Mouse (Mus musculus) layer of hippocampus, postnatal 14 days (tissue): ENCODE data around the gene Fam83d. TPM values are rescaled to one million over a fixed set of nuclear protein-coding genes. Genes with fewer than 3 reads are reported as not detected.

ENCODE experiments used
- DNase-seq, 2 experiments: peaks; one replicate each; pipeline ENCODE4 v3.0.0; 2021 to 2022; ENCODE audit warnings: low spot score in 2 of 2, mixed read lengths in 1 of 2
- total RNA-seq, 2 experiments: library from RNA; stranded (reverse); gene quantifications; 2 replicates each; pipeline ENCODE4 v1.2.3; 2021

The Fam83d gene
- total RNA-seq, 2 experiments from 2014 or later: 2.7 to 3.5 TPM

DNA sequence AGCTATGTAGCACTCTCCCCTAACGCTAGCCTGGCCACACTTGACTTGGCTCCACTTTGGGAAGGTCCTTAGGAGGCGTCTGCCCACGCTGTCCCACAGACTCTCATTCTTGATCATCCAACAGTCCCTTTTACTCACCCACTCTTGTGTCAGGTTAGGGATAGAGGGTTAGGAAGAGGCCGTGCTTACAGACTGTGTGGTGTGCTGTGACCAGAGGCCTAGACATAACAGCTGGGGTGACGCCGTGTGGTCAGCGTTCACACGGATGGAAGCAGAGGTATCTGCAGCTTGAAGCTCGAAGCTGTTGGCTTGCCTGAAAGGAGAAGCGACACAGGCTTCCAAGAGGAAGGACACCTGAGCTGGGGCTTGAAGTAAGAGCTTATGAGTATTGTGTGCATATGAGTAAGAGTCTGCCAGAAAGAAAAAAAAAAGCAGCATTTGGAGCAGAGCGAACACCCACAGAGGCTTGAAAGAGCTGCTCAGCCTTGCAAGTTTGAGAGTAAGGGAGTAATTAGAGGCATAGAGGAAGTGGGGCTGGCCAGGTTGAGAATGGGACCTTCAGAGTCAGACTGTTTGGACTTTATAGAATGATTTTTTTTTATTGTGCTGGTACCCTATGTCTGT, 24.3 kb upstream of the Fam83d start:
- DNase-seq: no peak

DNA sequence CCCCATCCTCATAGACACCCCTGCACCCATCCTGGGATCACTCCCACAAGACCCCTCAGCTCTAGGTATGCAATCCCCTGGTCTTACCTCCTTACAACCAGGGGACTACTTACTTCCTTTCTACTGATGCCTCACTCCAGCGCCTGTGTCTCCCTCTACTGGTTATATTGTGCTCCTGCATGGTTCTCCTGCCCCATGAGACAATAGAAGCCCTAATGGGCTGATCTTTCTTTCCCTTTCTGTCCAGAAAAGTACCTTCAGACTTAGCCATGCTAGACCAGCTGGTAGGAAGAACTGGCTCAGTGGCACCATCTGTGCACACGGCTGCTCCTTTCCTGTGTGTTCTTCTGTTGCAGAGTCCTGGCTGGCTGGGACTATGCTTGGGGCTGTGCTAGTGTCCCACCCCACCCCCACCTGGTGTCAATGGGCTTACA, 22.8 kb upstream of the Fam83d start:
- DNase-seq: peak; percentile 54 to 73

DNA sequence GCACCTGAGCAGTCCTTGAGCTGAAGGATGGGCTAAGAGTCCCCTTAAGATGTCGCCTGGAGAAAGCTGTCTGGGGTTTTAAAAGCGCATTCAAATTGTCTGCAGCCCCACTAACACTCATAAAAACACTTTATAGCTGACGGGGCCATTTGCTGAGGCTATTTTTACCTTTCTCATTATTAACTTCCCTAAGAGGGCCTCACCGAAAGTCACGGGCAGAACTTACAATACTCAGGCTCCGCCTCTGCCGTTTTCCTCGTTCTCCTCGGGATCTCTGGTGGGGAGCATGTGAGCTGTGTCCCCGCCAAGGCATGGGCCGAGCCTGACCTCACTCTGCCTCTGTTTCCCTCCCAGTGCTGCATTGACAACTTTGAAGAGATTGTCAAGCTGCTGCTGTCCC, 21.7 kb upstream of the Fam83d start:
- no peak for DNase-seq

DNA sequence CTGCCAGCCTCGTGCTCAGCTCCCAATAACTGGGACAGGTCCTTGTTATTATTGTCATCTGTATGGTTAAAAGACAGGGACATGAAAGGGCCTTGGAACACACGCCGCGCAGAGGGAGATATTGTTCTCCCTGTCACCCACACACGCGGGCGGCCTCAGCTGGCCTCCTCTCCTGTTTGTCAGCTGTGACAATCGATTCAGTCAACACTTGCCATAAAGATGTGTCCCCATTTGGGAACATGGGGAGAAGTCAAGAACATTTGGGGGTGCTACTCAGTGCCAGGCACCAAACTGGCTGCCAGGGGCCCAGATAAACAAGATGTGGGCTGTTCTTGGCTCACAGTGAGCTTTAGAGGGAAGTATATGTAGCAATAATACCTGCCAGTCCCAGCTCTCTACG, 18.5 kb upstream of the Fam83d start:
- DNase-seq: peak; percentile 41 to 80

DNA sequence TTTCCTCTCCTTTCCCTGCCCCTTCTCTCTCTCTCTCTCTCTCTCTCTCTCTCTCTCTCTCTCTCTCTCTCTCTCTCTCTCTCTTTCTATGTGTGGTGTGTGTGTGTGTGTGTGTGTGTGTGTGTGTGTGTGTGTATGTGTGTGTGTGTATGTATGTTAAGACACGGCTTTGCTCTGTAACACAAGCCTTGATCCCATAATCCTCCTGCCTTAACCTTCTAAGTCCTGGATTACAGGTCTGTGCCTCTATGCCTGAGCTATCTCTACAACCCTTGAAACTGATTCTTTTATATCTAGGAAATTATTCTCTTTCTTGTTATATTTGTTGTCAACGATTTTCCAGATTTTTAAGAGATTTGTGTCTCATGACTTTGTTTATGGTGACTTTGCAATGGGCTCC, 7.7 kb upstream of the Fam83d start:
- DNase-seq: no peak

DNA sequence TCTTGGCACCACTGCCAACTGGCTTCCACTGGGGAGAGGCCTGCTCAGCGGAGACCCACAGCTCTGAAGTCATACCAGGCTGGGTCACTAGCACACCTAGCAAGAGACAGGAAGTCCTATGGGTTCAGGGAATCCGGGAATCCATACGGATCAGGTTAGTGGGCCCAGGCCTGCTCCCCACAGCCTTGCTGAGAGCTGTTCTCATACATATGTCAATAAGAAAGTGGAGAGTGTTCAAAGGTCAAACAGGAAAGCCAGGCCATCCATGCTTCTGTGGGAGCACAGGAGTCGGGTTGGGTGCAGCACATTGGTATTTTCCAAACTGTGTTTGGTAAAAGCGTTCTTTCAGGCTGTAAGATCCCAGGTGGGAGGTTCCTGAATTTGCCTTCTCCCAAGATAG, 5.6 kb upstream of the Fam83d start:
- DNase-seq: no peak

DNA sequence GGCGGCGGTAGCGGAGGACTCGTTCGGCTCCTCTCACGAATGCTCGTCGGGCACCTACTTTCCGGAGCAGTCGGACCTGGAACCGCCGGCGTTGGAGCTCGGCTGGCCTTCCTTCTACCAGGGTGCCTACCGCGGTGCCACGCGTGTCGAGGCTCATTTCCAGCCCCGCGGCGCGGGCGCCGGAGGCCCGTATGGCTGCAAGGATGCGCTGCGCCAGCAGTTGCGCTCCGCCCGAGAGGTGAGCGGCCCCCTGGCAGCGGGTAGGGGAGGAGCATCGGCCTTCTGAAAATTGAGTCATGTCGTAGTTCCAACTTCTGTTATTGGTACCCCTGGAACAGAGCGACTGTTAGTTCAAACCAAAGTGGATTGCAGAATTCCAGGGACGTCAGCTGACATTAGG, 457 bp downstream of the Fam83d start:
- DNase-seq: no peak

DNA sequence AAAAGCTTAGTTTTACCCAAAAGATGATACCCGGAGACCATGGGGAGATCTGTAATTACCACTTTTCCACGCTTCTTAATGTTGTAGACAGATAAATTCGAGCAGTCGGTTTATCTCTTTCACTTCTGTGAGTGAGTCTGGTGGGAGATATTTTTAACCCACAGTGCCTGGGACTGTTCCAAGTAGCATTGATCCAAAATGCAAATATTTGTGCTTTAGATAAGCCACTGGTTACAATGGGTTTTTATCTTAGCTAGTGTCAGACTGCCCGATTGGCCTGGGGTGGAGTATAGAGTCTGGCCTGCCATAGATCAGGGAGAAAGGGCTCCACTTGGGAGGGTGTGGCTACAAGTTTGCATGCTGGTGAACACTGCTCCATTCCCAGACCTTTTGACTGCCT, 878 bp downstream of the Fam83d start:
- DNase-seq: no peak

DNA sequence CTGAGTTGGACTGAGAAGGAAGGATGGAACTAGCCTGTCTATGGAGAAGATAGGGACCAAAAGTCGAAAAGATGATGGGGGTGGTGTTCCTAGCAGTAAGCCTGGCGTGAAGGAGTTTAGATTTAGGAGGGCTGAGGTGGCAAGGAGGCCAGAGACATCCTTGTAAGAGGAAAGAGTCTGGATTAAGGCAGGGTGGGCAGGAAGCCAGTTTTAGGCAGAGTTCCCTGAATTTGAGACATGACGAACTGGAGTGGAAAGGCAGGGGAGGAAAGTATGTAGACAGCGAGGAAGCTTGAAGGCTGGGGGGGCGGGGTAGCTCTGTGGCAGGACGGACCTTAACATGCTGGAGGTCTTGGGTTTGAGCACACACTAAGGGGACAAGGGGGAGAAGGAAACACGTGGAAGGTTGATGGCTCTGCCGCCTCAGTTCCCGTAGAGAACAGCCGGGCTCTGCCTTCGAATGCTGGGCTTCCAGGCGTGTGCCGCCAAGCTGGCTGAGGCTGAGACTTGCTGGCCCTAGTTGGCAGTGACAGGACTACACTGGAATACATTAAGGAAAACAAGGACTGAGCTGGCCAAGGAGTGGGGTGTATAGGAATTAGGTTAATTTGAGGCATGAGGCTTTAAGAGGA, 2.3 kb downstream of the Fam83d start:
- DNase-seq: no peak

DNA sequence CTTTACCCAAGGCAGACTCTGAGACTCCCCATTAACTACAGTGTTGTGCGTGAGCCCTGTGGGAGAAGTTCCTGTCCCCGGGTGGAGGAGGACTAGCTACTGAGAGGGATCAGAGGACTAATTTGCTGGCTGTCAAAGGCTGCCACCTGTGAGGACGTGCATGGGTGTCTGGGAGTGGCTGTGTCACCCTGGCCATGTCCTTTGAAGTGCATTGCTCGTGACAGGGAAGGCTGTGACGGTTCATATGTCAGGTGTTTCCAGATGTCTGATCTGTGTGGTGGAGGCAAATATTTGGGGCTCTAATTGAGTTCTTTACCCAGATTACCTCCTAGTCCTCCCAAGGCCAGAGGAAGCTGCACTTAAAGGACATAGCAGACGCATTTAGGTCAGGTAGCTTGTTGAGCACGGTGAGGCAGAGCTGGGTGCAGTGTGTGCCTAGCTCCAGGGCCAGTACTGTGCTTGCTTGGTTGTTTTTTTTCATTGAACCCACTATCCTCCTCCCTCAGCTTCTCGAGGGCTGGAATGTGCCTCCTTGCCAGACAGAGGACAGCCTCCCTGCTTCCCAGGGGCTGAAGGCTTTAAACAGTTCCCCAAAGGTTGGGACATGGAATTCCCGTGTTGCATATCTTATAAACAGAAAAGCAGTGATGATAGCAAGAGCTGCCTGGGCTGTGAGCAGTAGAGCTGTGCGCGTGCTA, 3.3 kb downstream of the Fam83d start:
- no peak for DNase-seq

DNA sequence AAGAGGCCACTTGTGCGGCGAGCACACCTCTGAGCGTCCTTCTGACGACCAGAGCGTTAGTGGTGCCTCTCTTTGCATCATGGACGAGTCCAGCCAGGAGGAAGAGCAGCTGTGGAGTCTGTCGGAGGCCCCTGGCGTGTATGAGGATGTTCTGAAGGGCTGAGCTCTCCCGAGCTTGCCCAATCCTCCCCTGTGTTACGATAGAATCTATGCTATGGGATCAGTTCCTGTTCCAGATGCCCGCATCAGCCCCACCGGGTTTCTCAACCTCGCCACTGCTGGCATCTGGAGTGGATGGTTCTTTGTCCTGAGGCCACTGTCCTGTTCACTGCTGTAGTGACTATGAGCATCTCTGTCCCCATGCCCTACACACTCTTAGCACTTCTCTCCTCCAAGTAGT, 4.9 kb downstream of the Fam83d start:
- DNase-seq: no peak

DNA sequence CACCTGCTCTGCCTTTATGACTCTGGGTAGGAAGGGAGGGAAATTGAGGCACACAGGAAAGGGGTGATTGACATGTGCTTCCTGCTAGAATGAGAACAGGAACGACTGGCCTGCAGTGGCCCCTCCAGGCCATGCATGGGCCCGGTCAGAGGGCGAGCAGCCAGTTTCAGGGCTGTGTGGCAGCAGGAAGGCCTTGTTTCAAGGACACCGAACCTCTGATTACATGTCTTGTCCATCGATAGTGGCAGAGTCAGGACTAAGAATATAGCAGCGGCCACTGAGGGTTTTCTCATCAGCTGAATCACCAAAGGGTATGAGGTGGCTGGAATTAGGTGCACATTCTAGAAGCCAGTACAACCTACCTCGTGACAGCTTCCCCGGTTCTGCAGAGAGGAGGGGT, 7.0 kb downstream of the Fam83d start:
- DNase-seq: no peak

DNA sequence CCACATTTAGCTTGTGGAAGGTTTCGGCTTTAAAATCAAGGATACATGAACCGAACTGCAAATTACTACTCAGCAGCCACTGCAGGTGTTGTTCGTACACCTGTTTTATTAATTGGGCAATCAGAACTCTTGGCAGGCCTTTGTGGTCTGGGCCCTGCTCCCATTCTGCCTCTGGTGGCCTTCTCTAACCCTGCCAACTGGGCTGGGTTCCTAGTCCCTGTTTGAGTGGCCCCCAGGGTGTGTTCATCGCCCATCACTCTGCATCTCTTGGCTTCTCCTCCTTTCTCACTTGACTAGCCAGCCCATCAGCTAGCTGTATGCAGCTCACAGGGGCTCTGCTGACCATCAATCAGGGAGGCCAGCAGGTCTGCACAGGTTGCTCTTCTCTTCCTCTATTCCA, 8.8 kb downstream of the Fam83d start:
- DNase-seq: no peak

DNA sequence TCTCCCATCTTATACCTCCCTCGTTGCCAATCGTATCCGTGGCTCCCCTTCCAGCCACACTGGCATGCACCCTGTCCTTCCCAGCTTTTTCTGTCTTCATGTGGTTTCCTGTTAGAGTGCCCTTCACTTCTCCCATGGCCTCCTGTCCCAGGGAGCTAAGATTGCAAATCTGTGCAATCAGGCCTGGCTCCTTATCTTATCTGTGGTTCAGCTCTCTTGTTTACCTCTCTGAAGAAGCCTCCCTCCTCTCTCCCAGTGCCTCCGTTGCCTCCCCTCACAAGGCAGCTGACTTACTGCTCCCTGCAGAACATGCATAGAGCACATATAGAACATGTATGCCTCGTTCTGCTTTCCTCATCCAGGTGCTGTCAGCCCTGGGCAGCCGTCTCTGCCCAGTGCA, 9.6 kb downstream of the Fam83d start:
- DNase-seq: no peak

DNA sequence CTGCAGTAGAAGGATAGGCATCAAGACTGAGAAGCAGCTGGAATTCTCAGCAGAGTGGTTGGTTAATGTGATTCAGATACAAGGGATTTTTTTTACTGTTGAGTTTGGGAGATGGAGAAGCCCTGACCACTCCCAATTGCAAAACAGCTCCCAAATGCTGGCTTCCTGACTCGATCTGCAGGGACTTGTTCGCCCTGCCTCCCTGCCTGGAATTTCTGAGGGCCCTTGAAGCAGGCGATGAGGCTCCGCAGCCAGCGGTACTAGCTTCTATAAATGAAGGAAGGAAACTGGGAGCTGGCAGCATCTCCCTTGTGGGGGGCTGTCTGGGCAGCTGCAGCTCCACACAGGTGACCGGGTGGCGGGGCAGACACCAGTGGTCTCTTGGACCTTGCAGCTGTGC, 10.5 kb downstream of the Fam83d start:
- no peak for DNase-seq

DNA sequence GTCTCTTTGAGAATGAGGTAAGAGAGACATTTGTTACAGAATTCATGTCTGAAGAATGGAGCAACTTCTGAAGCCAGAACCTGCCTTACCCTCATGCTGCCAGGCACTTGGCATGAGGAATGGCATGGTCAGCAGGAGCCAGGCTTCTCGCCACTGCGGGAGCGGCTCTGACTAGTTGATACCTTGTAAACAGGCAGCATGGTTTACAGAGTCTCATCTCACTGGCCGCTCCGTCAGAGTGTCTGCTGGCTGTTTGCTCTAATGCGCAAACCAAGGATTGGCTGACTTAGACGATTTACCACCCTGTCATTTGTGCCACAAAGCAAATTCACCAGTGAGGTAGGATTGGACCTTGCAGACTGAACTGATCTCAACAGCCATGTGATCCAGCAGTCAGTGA, 13.2 kb downstream of the Fam83d start:
- DNase-seq: no peak

DNA sequence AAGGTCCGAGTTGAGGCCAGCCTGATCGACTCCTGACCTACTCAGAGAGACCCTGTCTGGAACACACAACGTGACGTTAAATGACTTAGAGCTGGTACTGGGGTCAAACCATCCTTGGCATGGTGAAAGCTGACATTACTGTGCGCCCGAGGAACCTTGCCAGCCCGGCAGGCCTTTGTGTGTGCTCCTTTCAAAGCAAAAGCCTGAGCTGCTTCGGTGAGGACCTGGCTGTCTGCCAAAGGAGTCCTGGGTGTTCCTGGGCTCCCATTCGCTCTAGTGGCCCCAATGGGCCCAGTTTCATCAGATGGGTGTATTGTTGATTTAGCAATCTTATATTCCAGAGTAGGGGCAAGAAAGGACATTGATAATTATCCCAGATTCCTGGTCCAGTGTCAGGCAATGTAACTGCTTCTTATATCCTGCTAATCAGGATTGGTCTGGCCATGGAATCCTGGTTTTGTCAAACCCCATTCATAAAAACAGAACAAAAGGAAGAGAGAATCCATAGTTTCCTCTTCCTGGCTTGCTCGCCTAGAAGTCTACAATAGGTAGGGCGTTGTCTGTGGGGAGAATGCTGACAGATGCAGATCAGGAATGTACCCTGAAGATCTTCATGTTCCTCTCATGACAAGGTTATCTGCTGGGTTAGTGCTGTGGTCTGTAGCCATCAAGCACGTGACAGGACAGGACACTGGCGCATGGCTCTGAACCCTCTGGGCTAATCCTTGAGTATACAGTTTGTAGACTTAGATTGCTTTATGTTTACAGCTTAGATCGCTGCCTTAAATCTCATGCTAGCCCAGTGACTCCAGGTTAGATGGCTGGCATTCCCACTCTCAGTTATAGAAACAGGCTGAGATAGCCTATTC, 19.3 kb downstream of the Fam83d start:
- no peak for DNase-seq

DNA sequence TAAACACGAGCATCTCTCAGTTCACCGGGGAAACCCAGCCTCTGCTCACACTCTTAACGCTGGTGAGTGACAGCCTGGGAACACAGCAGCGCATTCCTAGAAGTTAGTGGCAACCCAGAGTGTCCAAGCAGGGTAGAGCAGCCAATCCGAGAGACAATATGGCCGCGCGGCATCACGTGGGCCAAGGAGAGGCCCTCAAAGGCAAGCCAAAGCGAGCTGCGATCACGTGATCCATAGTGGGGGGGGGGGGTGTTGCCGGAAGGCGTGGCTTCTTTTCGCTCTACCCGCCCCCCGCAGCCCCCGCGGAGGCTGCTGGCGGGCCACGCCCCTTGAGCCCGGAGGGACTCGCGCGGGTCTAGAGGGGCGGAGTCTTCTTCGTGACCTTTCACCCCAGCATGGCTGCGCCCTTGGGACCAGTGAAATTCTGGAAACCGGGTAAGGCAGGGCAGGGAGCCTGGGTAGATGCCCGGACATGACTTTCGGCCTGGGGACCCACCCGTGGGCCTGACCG, 26.7 kb downstream of the Fam83d start, which contains the start of gene Dhx35:
Gene Dhx35, plus strand, starts transcription at position 314 of the 511 bp plus-strand sequence.
- DNase-seq: peak; percentile 90 to 96

DNA sequence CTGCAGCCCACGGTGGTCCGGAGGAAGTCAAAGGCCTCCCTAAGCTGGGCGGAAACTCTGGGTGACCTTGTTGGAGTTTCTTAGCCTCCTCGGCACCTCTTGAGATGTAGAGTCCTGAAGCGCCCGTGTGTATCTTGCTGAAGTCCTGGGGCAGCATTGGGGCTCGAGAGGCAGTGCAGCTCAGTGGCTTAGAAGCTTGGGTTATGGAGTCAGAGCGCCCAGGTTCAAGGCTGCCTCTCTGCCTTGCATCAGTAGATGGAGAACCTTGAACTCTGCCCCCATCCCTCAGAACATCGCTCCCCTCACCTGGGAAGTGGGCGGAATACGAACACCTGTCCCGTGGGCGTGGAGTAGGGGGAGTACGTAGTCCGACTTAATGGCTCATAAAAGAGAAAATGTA, 27.1 kb downstream of the Fam83d start:
- no peak for DNase-seq

DNA sequence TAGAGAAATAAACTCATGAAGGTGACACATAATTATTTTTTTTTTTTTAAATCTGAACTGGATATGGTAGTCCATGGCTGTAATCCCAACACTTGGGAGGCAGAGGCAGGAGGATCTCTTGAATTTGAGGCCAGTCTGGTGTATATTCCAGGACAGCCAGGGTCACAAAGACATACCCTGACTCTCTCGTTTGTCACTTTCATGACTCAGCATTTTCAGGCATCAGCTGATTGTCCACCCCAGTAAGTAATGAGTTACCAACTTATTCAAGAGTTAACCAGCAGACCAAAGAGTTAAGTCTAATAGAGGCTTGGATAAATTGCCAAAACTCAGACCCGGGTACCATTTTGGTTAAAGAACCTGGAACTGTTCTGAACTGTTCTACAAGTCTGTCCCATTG, 28.0 kb downstream of the Fam83d start:
- DNase-seq: no peak

DNA sequence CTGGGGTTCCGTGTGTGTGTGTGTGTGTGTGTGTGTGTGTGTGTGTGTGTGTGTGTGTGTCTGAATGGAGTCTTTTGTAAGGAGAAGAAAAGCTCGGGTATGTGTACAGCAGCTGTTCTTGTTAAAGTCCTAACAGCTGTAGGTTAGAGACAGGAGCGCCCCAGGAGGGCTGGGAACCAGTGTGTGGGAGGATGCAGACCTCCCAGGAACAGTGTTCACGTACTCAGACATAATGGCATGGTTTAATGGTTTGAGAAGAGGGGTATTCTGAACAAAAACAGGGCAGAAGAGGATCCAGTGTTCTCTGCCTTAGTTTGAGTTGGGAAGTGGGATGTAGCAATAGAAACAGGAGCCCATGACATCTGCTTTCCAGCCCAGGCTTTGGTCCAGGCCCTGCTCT, 31.4 kb downstream of the Fam83d start:
- peak in 1 of 2 experiments; percentile 22 for DNase-seq
